Mouse (Mus musculus) mouse trophoblast stem cell (cell line): ENCODE data around the gene Rpia.
"Not testable (repeated sequence)": the region's sequence is repeated elsewhere in the genome, so short reads cannot be mapped to it uniquely, and the experiment has no call there.

Source experiments
- in situ Hi-C, 2 experiments: fragments of 300-500 bp; cut with MseI, MboI; formaldehyde crosslinking; loops; 2 replicates in 1 of 2; 3 replicates in 1 of 2; pipeline ENCODE4 v1.15.1; 2025

The Rpia gene

GRCm38 (mm10) chr6:70791824-70792535 lies at the start of gene Rpia:
Gene Rpia, minus strand, starts transcription at chr6:70792232.
- in situ Hi-C loops, result no loop called here

- in situ Hi-C loops, result no loop called here
Observed at GRCm38 (mm10) chr6:70840281-70840680, 48.2 kb upstream of the Rpia start.

GRCm38 (mm10) chr6:70838532-70838931 lies 46.5 kb upstream of the Rpia start:
- in situ Hi-C loops, result no loop called here

- in situ Hi-C loops, result no loop called here
Observed at GRCm38 (mm10) chr6:70837297-70837696, 45.3 kb upstream of the Rpia start.

- in situ Hi-C loops, result no loop called here
Observed at GRCm38 (mm10) chr6:70831179-70831839, 39.3 kb upstream of the Rpia start.

- in situ Hi-C loops, result no loop called here
Observed at GRCm38 (mm10) chr6:70830552-70830951, 38.5 kb upstream of the Rpia start.

GRCm38 (mm10) chr6:70829451-70829850 lies 37.4 kb upstream of the Rpia start:
- in situ Hi-C loops, result no loop called here

GRCm38 (mm10) chr6:70824987-70825337 lies 32.9 kb upstream of the Rpia start:
- in situ Hi-C loops, result no loop called here

- in situ Hi-C loops, result no loop called here
Observed at GRCm38 (mm10) chr6:70824085-70824986, 32.3 kb upstream of the Rpia start.

GRCm38 (mm10) chr6:70823277-70823676 lies 31.2 kb upstream of the Rpia start:
- in situ Hi-C loops, result not testable (repeated sequence)

GRCm38 (mm10) chr6:70822386-70822910 lies 30.4 kb upstream of the Rpia start:
- in situ Hi-C loops, result no loop called here

- in situ Hi-C loops, result no loop called here
Observed at GRCm38 (mm10) chr6:70821566-70821965, 29.5 kb upstream of the Rpia start.

GRCm38 (mm10) chr6:70815471-70815870 lies 23.4 kb upstream of the Rpia start:
- in situ Hi-C loops, result loop anchor here in 1 of 2 experiments (5.0 kb wide), 1 partner anchor 57 kb away; no protein-coding TSS in a partner anchor

GRCm38 (mm10) chr6:70814629-70814950 lies 22.6 kb upstream of the Rpia start:
- in situ Hi-C loops, result loop anchor here in 1 of 2 experiments (5.0 kb wide), 1 partner anchor 68 kb away; no protein-coding TSS in a partner anchor

- in situ Hi-C loops, result loop anchor here in 1 of 2 experiments (5.0 kb wide), 1 partner anchor 68 kb away; no protein-coding TSS in a partner anchor
Observed at GRCm38 (mm10) chr6:70813921-70814628, 22.0 kb upstream of the Rpia start.

- in situ Hi-C loops, result loop anchor here in 1 of 2 experiments (5.0 kb wide), 1 partner anchor 70 kb away; no protein-coding TSS in a partner anchor
Observed at GRCm38 (mm10) chr6:70812526-70812895, 20.5 kb upstream of the Rpia start.

- in situ Hi-C loops, result loop anchor here in 1 of 2 experiments (5.0 kb wide), 1 partner anchor 70 kb away; no protein-coding TSS in a partner anchor
Observed at GRCm38 (mm10) chr6:70811557-70812525, 19.8 kb upstream of the Rpia start.

GRCm38 (mm10) chr6:70810524-70810923 lies 18.5 kb upstream of the Rpia start:
- in situ Hi-C loops, result loop anchor here in 1 of 2 experiments (5.0 kb wide), 1 partner anchor 72 kb away; no protein-coding TSS in a partner anchor

GRCm38 (mm10) chr6:70806514-70806912 lies 14.5 kb upstream of the Rpia start:
- in situ Hi-C loops, result no loop called here
